Mouse (Mus musculus) liver, embryonic 14.5 days (tissue): Measurements from ENCODE around the gene Lrrc8b.

Experiments
- CTCF ChIP-seq: IDR thresholded peaks from 2 replicates; pipeline ENCODE4 v1.5.1; 2016; ENCODE audit warnings: antibody characterized with exemption, low read depth, control low read depth
- EP300 ChIP-seq: IDR thresholded peaks from 2 replicates; pipeline ENCODE4 v1.6.1; 2016; ENCODE audit warnings: antibody characterized with exemption, low read depth

DNA sequence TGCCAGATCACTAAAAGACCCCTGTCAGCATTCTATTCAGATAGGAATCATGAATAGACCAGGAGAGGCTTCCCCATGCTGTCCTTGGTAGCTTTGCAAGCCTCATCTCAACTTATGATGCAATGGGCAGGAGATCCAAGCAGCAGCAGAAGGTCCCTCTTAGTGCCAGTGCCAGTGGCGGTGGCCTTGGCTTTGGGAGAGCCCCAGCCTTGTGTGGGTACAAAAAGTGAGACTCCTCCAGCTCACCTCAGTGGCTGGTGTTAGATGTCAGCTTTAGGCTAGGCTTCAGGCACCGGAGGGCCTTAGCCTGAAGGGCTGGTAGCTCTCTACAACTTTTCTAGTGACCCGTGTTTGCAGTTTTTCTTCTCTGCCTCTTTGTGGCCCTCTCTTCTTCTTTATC lies 85.6 kb downstream of the Lrrc8b start:
- no peak for TF ChIP-seq CTCF
- TF ChIP-seq EP300: no peak
